Mouse (Mus musculus): ENCODE results near the gene Zfp950. TPM values are rescaled to one million over a fixed set of nuclear protein-coding genes. Genes with fewer than 3 reads are reported as not detected.

The Zfp950 gene
- total and polyA plus RNA-seq, 3 experiments = 0.26 to 37.9 (median 33.0) TPM

DNA sequence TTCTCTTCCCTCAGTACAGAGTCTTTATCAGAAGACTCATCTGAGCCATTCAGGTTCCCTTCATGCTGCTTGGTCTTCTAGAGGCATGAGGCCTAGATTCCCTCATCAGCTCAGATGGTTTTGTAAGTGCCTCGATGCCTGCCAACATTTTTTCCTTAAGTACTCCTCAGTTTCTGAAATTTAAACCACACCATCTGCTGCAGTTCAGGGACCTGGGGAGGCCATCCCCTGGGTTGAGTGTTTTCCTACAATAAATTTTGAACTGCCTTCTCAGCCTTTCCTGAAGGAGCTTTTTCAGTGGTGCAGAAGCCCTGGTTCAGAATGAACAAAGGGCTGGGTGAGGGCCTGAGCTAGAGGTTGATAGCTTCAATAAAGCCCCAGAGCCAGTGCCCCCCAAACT lies 91.2 kb downstream of the Zfp950 start:
- H3K4me3 ChIP-seq (ENCODE audit: low read depth, low read length) = no peak overlapping the region
- no peak for ATAC-seq (ENCODE audit: extremely low read depth, insufficient number of reproducible peaks, low FRiP score, poor library complexity, severe bottlenecking)
- H3K27me3 ChIP-seq (ENCODE audit: insufficient read depth, low read length) = no peaks in the 10 kb centered on the region; the same call in 1 of the 2 replicates
- TF ChIP-seq CTCF (IDR thresholded peaks at IDR 0.05; ENCODE audit: low read depth, low read length) (no peak), GATA2 (IDR thresholded peaks at IDR 0.05; ENCODE audit: borderline replicate concordance, low read depth, low read length) (no peak), TAL1 (conservative IDR thresholded peaks at IDR 0.05; ENCODE audit: low read depth, low read length) (no peak), GATA1 (IDR thresholded peaks at IDR 0.05; ENCODE audit: borderline replicate concordance, low read length) (no peak), POLR2AphosphoS5 (IDR thresholded peaks at IDR 0.05; ENCODE audit: insufficient replicate concordance, low read depth, low read length) (no peak)
- no peaks in the 10 kb centered on the region for H3K4me1 ChIP-seq (ENCODE audit: insufficient read depth, low read depth, low read length)
- H3K36me3 ChIP-seq (replicated peaks) = no peaks in the 10 kb centered on the region
- no peak for DNase-seq (ENCODE audit: low spot score)
- no peaks in the 10 kb centered on the region for H3K9me3 ChIP-seq (replicated peaks)

DNA sequence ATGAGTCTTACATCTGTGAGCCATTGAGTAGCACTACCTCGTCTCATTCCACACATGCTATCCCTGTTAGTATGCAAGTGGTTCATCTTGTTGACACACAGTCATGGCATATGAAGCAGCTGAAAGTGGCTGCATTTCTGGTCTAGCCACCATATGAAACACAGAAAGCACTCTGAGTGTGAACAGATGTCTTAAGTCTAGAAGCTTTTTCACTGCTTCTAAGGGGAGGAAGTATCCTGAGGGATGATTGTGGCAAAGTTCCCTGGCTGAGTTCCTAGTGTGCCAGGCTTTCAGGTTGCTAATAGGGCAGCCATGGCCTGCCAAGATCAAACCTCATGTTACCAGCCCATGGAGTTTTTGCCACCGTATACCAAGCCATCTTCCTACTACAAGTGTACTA lies 92.0 kb downstream of the Zfp950 start:
- no peak for TF ChIP-seq TAL1 (conservative IDR thresholded peaks at IDR 0.05; ENCODE audit: low read depth, low read length)
- no peak for TF ChIP-seq GATA2 (IDR thresholded peaks at IDR 0.05; ENCODE audit: borderline replicate concordance, low read depth, low read length)
- no peak for TF ChIP-seq POLR2AphosphoS5 (IDR thresholded peaks at IDR 0.05; ENCODE audit: insufficient replicate concordance, low read depth, low read length)
- TF ChIP-seq CTCF (IDR thresholded peaks at IDR 0.05; ENCODE audit: low read depth, low read length) = no peak
- no peak for TF ChIP-seq GATA1 (IDR thresholded peaks at IDR 0.05; ENCODE audit: borderline replicate concordance, low read length)
- no peak for ATAC-seq (ENCODE audit: extremely low read depth, insufficient number of reproducible peaks, low FRiP score, poor library complexity, severe bottlenecking)
- Histone ChIP-seq H3K4me1 (ENCODE audit: insufficient read depth, low read depth, low read length) (no peaks in the 10 kb centered on the region), H3K27me3 (ENCODE audit: insufficient read depth, low read length) (no peaks in the 10 kb centered on the region; the same call in 1 of the 2 replicates), H3K36me3 (replicated peaks) (no peaks in the 10 kb centered on the region), H3K9me3 (replicated peaks) (no peaks in the 10 kb centered on the region), H3K4me3 (ENCODE audit: low read depth, low read length) (no peak overlapping the region)
- no peak for DNase-seq (ENCODE audit: low spot score)

DNA sequence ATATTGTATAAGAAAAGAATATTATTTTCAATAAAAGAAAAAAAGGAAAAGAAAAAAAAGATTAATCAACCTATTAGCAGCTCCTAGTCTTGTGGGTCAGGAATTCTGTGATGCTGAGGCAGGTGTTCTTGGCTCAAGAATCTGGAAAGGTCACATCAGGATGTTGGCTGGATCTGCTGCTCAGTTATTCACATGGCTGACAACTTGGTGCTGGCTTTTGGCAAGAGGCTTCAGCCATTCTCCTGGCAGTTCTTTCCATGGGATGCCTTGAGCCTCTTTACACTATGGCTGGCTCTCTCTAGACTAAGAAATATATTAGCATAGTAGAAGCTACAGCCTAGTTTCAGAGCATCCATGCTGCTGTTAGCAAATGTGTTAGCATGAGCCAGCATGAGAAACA lies 101.5 kb downstream of the Zfp950 start:
- H3K4me1 ChIP-seq (ENCODE audit: insufficient read depth, low read depth, low read length) = no peaks in the 10 kb centered on the region
- no peak overlapping the region for H3K4me3 ChIP-seq (ENCODE audit: low read depth, low read length)
- no peak for TF ChIP-seq TAL1 (conservative IDR thresholded peaks at IDR 0.05; ENCODE audit: low read depth, low read length)
- TF ChIP-seq GATA1 (IDR thresholded peaks at IDR 0.05; ENCODE audit: borderline replicate concordance, low read length) = no peak
- no peak for TF ChIP-seq POLR2AphosphoS5 (IDR thresholded peaks at IDR 0.05; ENCODE audit: insufficient replicate concordance, low read depth, low read length)
- TF ChIP-seq CTCF (IDR thresholded peaks at IDR 0.05; ENCODE audit: low read depth, low read length) = no peak
- no peak for TF ChIP-seq GATA2 (IDR thresholded peaks at IDR 0.05; ENCODE audit: borderline replicate concordance, low read depth, low read length)
- no peaks in the 10 kb centered on the region for H3K9me3 ChIP-seq (replicated peaks)
- H3K27me3 ChIP-seq (ENCODE audit: insufficient read depth, low read length) = no peaks in the 10 kb centered on the region
- ATAC-seq (ENCODE audit: extremely low read depth, insufficient number of reproducible peaks, low FRiP score, poor library complexity, severe bottlenecking) (no peak), DNase-seq (ENCODE audit: low spot score) (no peak)
- no peaks in the 10 kb centered on the region for H3K36me3 ChIP-seq (replicated peaks)

DNA sequence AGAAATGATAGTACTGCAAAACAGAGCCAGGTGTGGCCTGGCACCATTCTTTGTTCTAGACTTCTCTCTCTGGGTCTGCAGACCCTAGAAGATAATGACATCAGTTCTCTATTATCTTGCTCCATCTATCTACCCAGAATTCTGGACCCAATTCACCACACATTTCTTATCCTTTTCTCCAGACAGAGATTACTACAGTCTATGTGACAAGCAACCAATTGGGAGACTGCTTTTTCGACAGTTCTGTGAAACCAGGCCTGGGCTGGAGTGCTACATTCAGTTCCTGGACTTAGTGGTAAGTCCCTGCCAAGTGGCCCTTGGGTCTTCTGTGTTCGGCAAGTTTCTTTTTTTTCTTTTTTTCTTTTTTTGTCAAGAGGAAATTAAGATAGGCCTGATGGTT lies 109.1 kb downstream of the Zfp950 start:
- Histone ChIP-seq H3K4me1 (ENCODE audit: insufficient read depth, low read depth, low read length) (no peaks in the 10 kb centered on the region), H3K36me3 (replicated peaks) (no peaks in the 10 kb centered on the region), H3K9me3 (replicated peaks) (no peaks in the 10 kb centered on the region), H3K27me3 (ENCODE audit: insufficient read depth, low read length) (no peaks in the 10 kb centered on the region), H3K4me3 (ENCODE audit: low read depth, low read length) (no peak overlapping the region)
- TF ChIP-seq TAL1 (conservative IDR thresholded peaks at IDR 0.05; ENCODE audit: low read depth, low read length) = no peak
- TF ChIP-seq GATA1 (IDR thresholded peaks at IDR 0.05; ENCODE audit: borderline replicate concordance, low read length) = no peak
- TF ChIP-seq GATA2 (IDR thresholded peaks at IDR 0.05; ENCODE audit: borderline replicate concordance, low read depth, low read length) = no peak
- no peak for TF ChIP-seq CTCF (IDR thresholded peaks at IDR 0.05; ENCODE audit: low read depth, low read length)
- TF ChIP-seq POLR2AphosphoS5 (IDR thresholded peaks at IDR 0.05; ENCODE audit: insufficient replicate concordance, low read depth, low read length) = no peak
- DNase-seq (ENCODE audit: low spot score) (no peak), ATAC-seq (ENCODE audit: extremely low read depth, insufficient number of reproducible peaks, low FRiP score, poor library complexity, severe bottlenecking) (no peak)

DNA sequence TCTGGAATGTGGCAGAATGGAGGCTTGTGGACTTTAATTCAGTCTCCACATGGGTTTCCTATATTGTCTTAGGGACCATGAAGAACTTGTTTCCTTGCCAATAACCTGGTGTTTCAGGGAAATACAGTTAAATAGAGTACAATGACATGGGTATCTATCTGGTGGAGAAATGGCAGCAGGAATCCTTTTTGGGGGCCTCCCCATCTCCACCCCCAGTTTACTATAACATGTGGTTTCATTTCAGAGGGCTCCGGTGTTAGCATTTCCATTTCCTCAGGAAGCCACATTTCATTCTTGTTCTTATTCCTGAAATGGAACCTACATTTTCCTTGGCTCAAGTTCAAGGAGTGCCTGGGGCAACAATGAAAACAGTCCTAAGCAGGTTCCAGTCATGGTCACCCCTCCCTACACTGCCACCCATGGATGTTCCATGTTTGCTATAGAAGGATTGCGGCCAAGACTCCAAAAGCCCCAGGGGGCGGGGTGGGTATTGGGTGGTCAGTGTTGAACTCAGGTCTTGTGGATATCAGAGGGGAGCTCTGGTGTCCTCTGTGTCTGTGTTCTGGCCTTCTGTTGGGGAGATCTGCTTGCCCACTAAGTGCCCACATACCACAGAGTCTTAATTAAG lies 118.6 kb downstream of the Zfp950 start:
- TF ChIP-seq POLR2AphosphoS5 (IDR thresholded peaks at IDR 0.05; ENCODE audit: insufficient replicate concordance, low read depth, low read length) (no peak), CTCF (IDR thresholded peaks at IDR 0.05; ENCODE audit: low read depth, low read length) (no peak), TAL1 (conservative IDR thresholded peaks at IDR 0.05; ENCODE audit: low read depth, low read length) (no peak), GATA1 (IDR thresholded peaks at IDR 0.05; ENCODE audit: borderline replicate concordance, low read length) (no peak), GATA2 (IDR thresholded peaks at IDR 0.05; ENCODE audit: borderline replicate concordance, low read depth, low read length) (no peak)
- H3K4me1 ChIP-seq (ENCODE audit: insufficient read depth, low read depth, low read length) = no peaks in the 10 kb centered on the region
- no peak overlapping the region for H3K4me3 ChIP-seq (ENCODE audit: low read depth, low read length)
- no peak for ATAC-seq (ENCODE audit: extremely low read depth, insufficient number of reproducible peaks, low FRiP score, poor library complexity, severe bottlenecking)
- H3K36me3 ChIP-seq (replicated peaks) = no peaks in the 10 kb centered on the region
- no peaks in the 10 kb centered on the region for H3K27me3 ChIP-seq (ENCODE audit: insufficient read depth, low read length)
- no peaks in the 10 kb centered on the region for H3K9me3 ChIP-seq (replicated peaks)
- no peak for DNase-seq (ENCODE audit: low spot score)

DNA sequence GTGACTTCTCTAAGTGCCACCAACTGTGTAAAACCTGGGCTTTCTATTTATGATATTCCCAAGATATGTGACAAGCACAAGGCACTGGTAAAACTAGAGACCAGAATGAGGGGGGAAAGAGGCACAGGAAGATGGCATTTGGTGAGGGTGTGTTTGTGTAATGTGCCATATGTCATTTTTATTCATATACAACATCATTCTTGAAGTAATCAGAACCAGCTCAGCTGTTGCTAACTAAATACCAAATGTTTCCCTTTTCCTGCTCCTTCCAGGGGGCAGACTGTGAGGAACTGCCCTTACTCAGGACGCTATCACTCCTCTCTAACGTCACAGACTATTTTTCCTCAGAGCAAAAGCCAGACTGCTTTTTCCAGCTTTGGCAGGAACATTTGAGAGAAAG lies 119.1 kb downstream of the Zfp950 start:
- TF ChIP-seq TAL1 (conservative IDR thresholded peaks at IDR 0.05; ENCODE audit: low read depth, low read length) (no peak), GATA1 (IDR thresholded peaks at IDR 0.05; ENCODE audit: borderline replicate concordance, low read length) (no peak), CTCF (IDR thresholded peaks at IDR 0.05; ENCODE audit: low read depth, low read length) (no peak), GATA2 (IDR thresholded peaks at IDR 0.05; ENCODE audit: borderline replicate concordance, low read depth, low read length) (no peak), POLR2AphosphoS5 (IDR thresholded peaks at IDR 0.05; ENCODE audit: insufficient replicate concordance, low read depth, low read length) (no peak)
- Histone ChIP-seq H3K4me3 (ENCODE audit: low read depth, low read length) (no peak overlapping the region), H3K36me3 (replicated peaks) (no peaks in the 10 kb centered on the region), H3K27me3 (ENCODE audit: insufficient read depth, low read length) (no peaks in the 10 kb centered on the region), H3K4me1 (ENCODE audit: insufficient read depth, low read depth, low read length) (no peaks in the 10 kb centered on the region), H3K9me3 (replicated peaks) (no peaks in the 10 kb centered on the region)
- DNase-seq (ENCODE audit: low spot score) (no peak), ATAC-seq (ENCODE audit: extremely low read depth, insufficient number of reproducible peaks, low FRiP score, poor library complexity, severe bottlenecking) (no peak)

Measured in G1E (cell line).